Mouse (Mus musculus) liver, adult 2 months (tissue): ENCODE measurements around the gene Amdhd2.

Experiments
- CTCF ChIP-seq: fragments of 200-500 bp; IDR thresholded peaks from 2 replicates; pipeline ENCODE4 v1.5.1; 2011; ENCODE audit warnings: low read depth, low read length, control low read depth
- POLR2A ChIP-seq: fragments of 200-500 bp; IDR thresholded peaks from 2 replicates; pipeline ENCODE4 v1.6.1; 2011; ENCODE audit warnings: low read length, control low read depth; ENCODE audit not compliant: insufficient read depth; ENCODE audit errors: extremely low read depth

- TF ChIP-seq CTCF (no peak), POLR2A (no peak)
Measured at GRCm38 (mm10) chr17:24139968-24140367, 23.6 kb downstream of the Amdhd2 start.
